Mouse (Mus musculus) MEL-GATA-1-ER (cell line): Measurements from ENCODE around the gene Rhpn2.
"Not testable (repeated sequence)": the region's sequence is repeated elsewhere in the genome, so short reads cannot be mapped to it uniquely, and the experiment has no call there.

ENCODE experiments used
- DNase-seq: peaks from one replicate; pipeline ENCODE4 v3.0.0-alpha.2; 2012; ENCODE audit warnings: low read depth; ENCODE audit errors: extremely low read depth

Rhpn2 gene

GRCm38 (mm10) chr7:35333692-35334526, at the start of gene Rhpn2:
Gene Rhpn2, plus strand, starts transcription at chr7:35334170.
- peak; percentile 95 for DNase-seq

- DNase-seq: no peak
Measured at GRCm38 (mm10) chr7:35293464-35293863, 40.5 kb upstream of the Rhpn2 start.

GRCm38 (mm10) chr7:35295631-35296030, 38.3 kb upstream of the Rhpn2 start:
- DNase-seq: no peak

GRCm38 (mm10) chr7:35297886-35298285, 36.1 kb upstream of the Rhpn2 start:
- DNase-seq: no peak

GRCm38 (mm10) chr7:35299656-35300055, 34.3 kb upstream of the Rhpn2 start:
- no peak for DNase-seq

GRCm38 (mm10) chr7:35300792-35301191, 33.2 kb upstream of the Rhpn2 start:
- no peak for DNase-seq

GRCm38 (mm10) chr7:35311214-35311613, 22.8 kb upstream of the Rhpn2 start:
- DNase-seq: no peak

GRCm38 (mm10) chr7:35314156-35314555, 19.8 kb upstream of the Rhpn2 start:
- DNase-seq: no peak

GRCm38 (mm10) chr7:35317729-35318609, 16.0 kb upstream of the Rhpn2 start, which contains the start of gene Gpatch1:
Gene Gpatch1, minus strand, starts transcription at chr7:35318440.
- peak; percentile 75 for DNase-seq

- not testable (repeated sequence) for DNase-seq
Measured at GRCm38 (mm10) chr7:35319221-35319620, 14.7 kb upstream of the Rhpn2 start.

GRCm38 (mm10) chr7:35319755-35320154, 14.2 kb upstream of the Rhpn2 start:
- no peak for DNase-seq

GRCm38 (mm10) chr7:35322161-35322560, 11.8 kb upstream of the Rhpn2 start:
- no peak for DNase-seq

- DNase-seq: no peak
Measured at GRCm38 (mm10) chr7:35322732-35323420, 11.1 kb upstream of the Rhpn2 start.

- DNase-seq: no peak
Measured at GRCm38 (mm10) chr7:35331590-35331989, 2.4 kb upstream of the Rhpn2 start.

GRCm38 (mm10) chr7:35333231-35333651, 729 bp upstream of the Rhpn2 start:
- no peak for DNase-seq

GRCm38 (mm10) chr7:35334527-35335452, 820 bp downstream of the Rhpn2 start:
- peak; percentile 28 for DNase-seq

GRCm38 (mm10) chr7:35340196-35340595, 6.2 kb downstream of the Rhpn2 start:
- no peak for DNase-seq

GRCm38 (mm10) chr7:35341282-35341681, 7.3 kb downstream of the Rhpn2 start:
- no peak for DNase-seq

GRCm38 (mm10) chr7:35342498-35342897, 8.5 kb downstream of the Rhpn2 start:
- no peak for DNase-seq

GRCm38 (mm10) chr7:35344785-35345330, 10.9 kb downstream of the Rhpn2 start:
- DNase-seq: no peak
